Mouse (Mus musculus): Measurements from ENCODE around the gene Catspere2. TPM values are rescaled to one million over a fixed set of nuclear protein-coding genes. Genes with fewer than 3 reads are reported as not detected.
"Not testable (repeated sequence)": the region's sequence is repeated elsewhere in the genome, so short reads cannot be mapped to it uniquely, and the experiment has no call there.

Catspere2 gene
- 0.08 and 0.10 TPM in 2 replicates for polyA plus RNA-seq (2014; fragmentation: Nextera tagmentation; extraction: Ambion mirVana)

DNA sequence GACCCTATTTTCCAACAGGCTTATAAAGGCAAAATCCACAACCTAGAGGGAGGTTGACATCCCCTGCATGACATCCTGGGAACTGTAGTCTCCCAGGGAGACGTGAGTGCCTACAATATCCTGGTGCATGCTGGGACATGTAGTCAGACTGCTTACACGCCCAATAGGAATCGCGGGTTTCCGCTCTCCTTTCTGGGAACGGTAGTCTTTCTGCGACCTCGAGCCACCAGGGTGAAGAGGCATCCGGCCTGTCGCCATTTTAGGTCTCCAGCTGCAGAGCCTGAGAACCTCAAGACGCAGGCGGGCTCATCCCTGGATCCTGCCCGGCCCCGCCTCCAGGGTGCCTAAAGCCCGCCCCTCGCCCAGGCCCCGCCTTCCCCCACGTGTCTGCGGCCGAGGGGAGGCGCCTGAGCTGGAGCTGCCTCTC is at the start of gene Catspere2:
TSS of gene Catspere2 (plus strand) at position 400 of the 427 bp plus-strand sequence.
- not testable (repeated sequence) for H3K9me3 ChIP-seq (ENCODE audit: control insufficient read depth, low read length); H3K27ac ChIP-seq (ENCODE audit: low read depth, low read length); H3K36me3 ChIP-seq (ENCODE audit: control insufficient read depth, insufficient read depth, low read length); H3K4me1 ChIP-seq (ENCODE audit: control insufficient read depth, insufficient read depth, low read length); H3K27me3 ChIP-seq (ENCODE audit: control insufficient read depth, insufficient read depth, low read length)
- ATAC-seq (ENCODE audit: low FRiP score) (peak; percentile 99), DNase-seq (ENCODE audit: low spot score, missing footprints) (peak; percentile 96)
- Histone ChIP-seq H3K4me2 (peak within 1 kb of the TSS; percentile 47), H3K4me3 (ENCODE audit: low read depth, low read length) (peak within 1 kb of the TSS; percentile 54), H3K9ac (ENCODE audit: low read length) (peak within 1 kb of the TSS; percentile 55; the same call in 1 of the 2 replicates)
- WGBS, result under 1% methylated on average over 21 of the region's 21 CpGs

DNA sequence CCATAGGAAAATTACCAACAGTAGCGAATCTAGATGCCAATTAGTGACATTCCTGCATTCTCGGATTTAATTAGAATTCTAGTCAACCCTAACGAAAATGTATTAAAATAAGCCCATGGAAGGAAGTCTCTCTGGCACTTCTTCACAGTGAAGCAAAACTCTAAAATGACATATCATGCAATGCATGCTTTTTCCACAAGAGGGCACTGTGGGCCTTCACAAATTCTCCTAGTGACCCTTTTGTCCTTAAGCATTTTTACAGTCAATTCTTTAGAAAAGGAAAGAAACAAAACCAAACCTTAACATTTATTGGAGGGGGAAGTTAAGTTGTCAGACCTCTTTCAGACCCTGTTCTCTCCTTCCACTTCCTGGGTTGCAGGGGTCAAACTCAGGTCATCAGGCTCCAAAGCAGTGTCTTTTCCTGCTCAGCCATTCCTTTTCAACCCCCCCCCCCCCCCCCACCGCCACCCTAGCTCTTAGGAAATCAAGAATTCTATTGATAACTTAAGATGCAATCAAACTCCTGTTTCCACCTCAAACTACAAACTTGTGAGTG is 42.7 kb upstream of the Catspere2 start:
- not testable (repeated sequence) for H3K9ac ChIP-seq (ENCODE audit: low read length); H3K9me3 ChIP-seq (ENCODE audit: control insufficient read depth, low read length); H3K27me3 ChIP-seq (ENCODE audit: control insufficient read depth, insufficient read depth, low read length); H3K4me3 ChIP-seq (ENCODE audit: low read depth, low read length); H3K4me2 ChIP-seq; H3K27ac ChIP-seq (ENCODE audit: low read depth, low read length); H3K36me3 ChIP-seq (ENCODE audit: control insufficient read depth, insufficient read depth, low read length); H3K4me1 ChIP-seq (ENCODE audit: control insufficient read depth, insufficient read depth, low read length)
- ATAC-seq (ENCODE audit: low FRiP score) (peak; percentile 35; the same call in 1 of the 2 replicates), DNase-seq (ENCODE audit: low spot score, missing footprints) (peak; percentile 86)
- WGBS, result 2% methylated on average over 3 of the region's 4 CpGs

DNA sequence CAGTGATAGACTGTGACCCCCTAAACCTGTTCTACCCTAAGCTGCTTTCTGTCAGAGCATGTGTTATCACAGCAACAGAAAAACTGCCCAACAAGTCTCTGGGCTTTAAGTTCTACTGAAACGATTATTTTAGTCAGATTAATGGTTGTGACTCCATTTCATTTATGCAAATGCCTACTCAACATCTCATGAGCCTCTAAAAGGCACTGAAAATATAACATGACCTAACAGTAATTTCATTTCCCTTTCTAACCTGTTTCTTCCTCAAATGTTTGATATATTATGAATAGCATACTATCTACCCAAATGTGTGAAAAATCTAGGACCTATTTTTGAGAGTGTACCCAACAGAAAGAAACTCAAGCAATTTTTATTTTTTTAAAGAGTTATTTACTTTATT is 1.9 kb upstream of the Catspere2 start:
- H3K4me2 ChIP-seq, result no peak overlapping the region
- ATAC-seq (ENCODE audit: low FRiP score) (no peak), DNase-seq (ENCODE audit: low spot score, missing footprints) (no peak)
- no peaks in the 10 kb centered on the region for H3K4me1 ChIP-seq (ENCODE audit: control insufficient read depth, insufficient read depth, low read length)
- no peak overlapping the region for H3K9ac ChIP-seq (ENCODE audit: low read length)
- H3K27ac ChIP-seq (ENCODE audit: low read depth, low read length), result no peak overlapping the region
- H3K27me3 ChIP-seq (ENCODE audit: control insufficient read depth, insufficient read depth, low read length), result no peaks in the 10 kb centered on the region
- no peaks in the 10 kb centered on the region for H3K36me3 ChIP-seq (ENCODE audit: control insufficient read depth, insufficient read depth, low read length)
- 70% methylated on average over 1 of the region's 1 CpGs for WGBS
- no peaks in the 10 kb centered on the region for H3K9me3 ChIP-seq (ENCODE audit: control insufficient read depth, low read length)
- H3K4me3 ChIP-seq (ENCODE audit: low read depth, low read length), result no peak overlapping the region

- not testable (repeated sequence) for H3K27me3 ChIP-seq (ENCODE audit: control insufficient read depth, insufficient read depth, low read length); DNase-seq (ENCODE audit: low spot score, missing footprints); H3K27ac ChIP-seq (ENCODE audit: low read depth, low read length); H3K36me3 ChIP-seq (ENCODE audit: control insufficient read depth, insufficient read depth, low read length); H3K9me3 ChIP-seq (ENCODE audit: control insufficient read depth, low read length); H3K4me1 ChIP-seq (ENCODE audit: control insufficient read depth, insufficient read depth, low read length)
- H3K4me3 ChIP-seq (ENCODE audit: low read depth, low read length), result peak overlapping the region; percentile 54
- H3K9ac ChIP-seq (ENCODE audit: low read length), result peak overlapping the region; percentile 55; the same call in 1 of the 2 replicates
- 1% methylated on average over 22 of the region's 41 CpGs for WGBS
- ATAC-seq (ENCODE audit: low FRiP score), result peak; percentile 77
- peak overlapping the region; percentile 47 for H3K4me2 ChIP-seq
Observed at GRCm38 (mm10) chr1:177983582-177983981, 359 bp downstream of the Catspere2 start.

DNA sequence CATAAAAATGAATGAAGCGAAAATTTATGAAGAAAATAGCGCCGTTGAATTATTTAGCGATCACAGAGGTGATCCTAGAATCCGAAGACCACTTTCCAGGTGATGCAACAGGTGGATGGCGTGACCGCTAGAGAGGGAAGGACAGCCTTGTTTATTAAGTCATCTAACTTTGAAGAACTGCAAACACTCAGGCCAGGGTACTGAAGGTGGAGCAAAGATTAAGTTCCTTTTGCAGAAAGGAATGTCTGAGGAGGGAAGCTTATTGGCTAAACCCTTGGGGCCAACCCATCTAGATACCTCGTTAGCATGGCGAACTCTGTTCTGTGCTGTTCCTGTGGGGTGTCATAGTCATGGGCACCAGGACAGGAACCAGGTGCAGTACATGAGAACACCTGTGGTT is 983 bp downstream of the Catspere2 start:
- H3K4me2 ChIP-seq, result peak overlapping the region; percentile 30; the same call in 1 of the 2 replicates
- no peaks in the 10 kb centered on the region for H3K9me3 ChIP-seq (ENCODE audit: control insufficient read depth, low read length)
- DNase-seq (ENCODE audit: low spot score, missing footprints) (peak; percentile 85), ATAC-seq (ENCODE audit: low FRiP score) (no peak)
- no peaks in the 10 kb centered on the region for H3K27me3 ChIP-seq (ENCODE audit: control insufficient read depth, insufficient read depth, low read length)
- H3K9ac ChIP-seq (ENCODE audit: low read length), result no peak overlapping the region
- no peak overlapping the region for H3K4me3 ChIP-seq (ENCODE audit: low read depth, low read length)
- no peaks in the 10 kb centered on the region for H3K36me3 ChIP-seq (ENCODE audit: control insufficient read depth, insufficient read depth, low read length)
- H3K27ac ChIP-seq (ENCODE audit: low read depth, low read length), result no peak overlapping the region
- no peaks in the 10 kb centered on the region for H3K4me1 ChIP-seq (ENCODE audit: control insufficient read depth, insufficient read depth, low read length)
- 72% methylated on average over 9 of the region's 9 CpGs for WGBS

GRCm38 (mm10) chr1:177987476-177987875 is 4.3 kb downstream of the Catspere2 start:
- H3K4me1 ChIP-seq (ENCODE audit: control insufficient read depth, insufficient read depth, low read length); H3K36me3 ChIP-seq (ENCODE audit: control insufficient read depth, insufficient read depth, low read length); H3K27me3 ChIP-seq (ENCODE audit: control insufficient read depth, insufficient read depth, low read length); H3K9me3 ChIP-seq (ENCODE audit: control insufficient read depth, low read length); H3K4me3 ChIP-seq (ENCODE audit: low read depth, low read length); ATAC-seq (ENCODE audit: low FRiP score); H3K27ac ChIP-seq (ENCODE audit: low read depth, low read length); DNase-seq (ENCODE audit: low spot score, missing footprints); H3K9ac ChIP-seq (ENCODE audit: low read length); H3K4me2 ChIP-seq: not testable (repeated sequence)
- 78% methylated on average over 1 of the region's 1 CpGs for WGBS

GRCm38 (mm10) chr1:178072798-178073197 is 89.6 kb downstream of the Catspere2 start:
- not testable (repeated sequence) for H3K4me3 ChIP-seq (ENCODE audit: low read depth, low read length); H3K4me1 ChIP-seq (ENCODE audit: control insufficient read depth, insufficient read depth, low read length); H3K9ac ChIP-seq (ENCODE audit: low read length); H3K27me3 ChIP-seq (ENCODE audit: control insufficient read depth, insufficient read depth, low read length); H3K36me3 ChIP-seq (ENCODE audit: control insufficient read depth, insufficient read depth, low read length); DNase-seq (ENCODE audit: low spot score, missing footprints); H3K9me3 ChIP-seq (ENCODE audit: control insufficient read depth, low read length); ATAC-seq (ENCODE audit: low FRiP score); H3K27ac ChIP-seq (ENCODE audit: low read depth, low read length); H3K4me2 ChIP-seq
- 60% methylated on average over 4 of the region's 4 CpGs for WGBS

- not testable (repeated sequence) for H3K9ac ChIP-seq (ENCODE audit: low read length); H3K9me3 ChIP-seq (ENCODE audit: control insufficient read depth, low read length); H3K4me3 ChIP-seq (ENCODE audit: low read depth, low read length); H3K36me3 ChIP-seq (ENCODE audit: control insufficient read depth, insufficient read depth, low read length); DNase-seq (ENCODE audit: low spot score, missing footprints); H3K4me1 ChIP-seq (ENCODE audit: control insufficient read depth, insufficient read depth, low read length); ATAC-seq (ENCODE audit: low FRiP score); H3K4me2 ChIP-seq; H3K27me3 ChIP-seq (ENCODE audit: control insufficient read depth, insufficient read depth, low read length); H3K27ac ChIP-seq (ENCODE audit: low read depth, low read length)
Observed at GRCm38 (mm10) chr1:178097865-178098264, 114.6 kb downstream of the Catspere2 start.

- H3K4me2 ChIP-seq, result not testable (repeated sequence)
Observed at GRCm38 (mm10) chr1:178108514-178108913, 125.3 kb downstream of the Catspere2 start.

More at GRCm38 (mm10) chr1:178108514-178108913, 125.3 kb downstream of the Catspere2 start:
- not testable (repeated sequence) for H3K4me1 ChIP-seq (ENCODE audit: control insufficient read depth, insufficient read depth, low read length); H3K4me3 ChIP-seq (ENCODE audit: low read depth, low read length); ATAC-seq (ENCODE audit: low FRiP score); H3K9ac ChIP-seq (ENCODE audit: low read length); H3K9me3 ChIP-seq (ENCODE audit: control insufficient read depth, low read length); DNase-seq (ENCODE audit: low spot score, missing footprints); H3K36me3 ChIP-seq (ENCODE audit: control insufficient read depth, insufficient read depth, low read length); H3K27me3 ChIP-seq (ENCODE audit: control insufficient read depth, insufficient read depth, low read length); H3K27ac ChIP-seq (ENCODE audit: low read depth, low read length)
- WGBS, result 79% methylated on average over 1 of the region's 1 CpGs

Measured in midbrain, embryonic 11.5 days (tissue).